Mouse (Mus musculus): Measurements from ENCODE around the gene Gm3415.
"Not testable (repeated sequence)": the region's sequence is repeated elsewhere in the genome, so short reads cannot be mapped to it uniquely, and the experiment has no call there.

DNA sequence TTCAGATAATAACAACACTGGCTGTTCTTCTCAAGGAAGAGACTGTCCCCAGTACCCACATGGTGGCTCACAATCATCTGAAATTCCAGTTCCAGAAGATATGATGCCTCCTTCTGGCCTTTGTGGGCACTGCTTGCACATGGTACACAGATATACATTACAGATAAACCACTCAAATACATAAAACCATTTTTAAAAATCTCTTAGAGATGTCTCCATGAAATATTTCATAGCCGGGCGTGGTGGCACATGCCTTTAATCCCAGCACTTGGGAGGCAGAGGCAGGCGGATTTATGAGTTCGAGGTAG is 16.8 kb downstream of the Gm3415 start:
- TF ChIP-seq POLR2A (IDR thresholded peaks at IDR 0.05; ENCODE audit: borderline replicate concordance, insufficient read depth, low read length); CTCF (IDR thresholded peaks at IDR 0.05; ENCODE audit: borderline replicate concordance, insufficient read depth, low read depth, low read length): not testable (repeated sequence)

All from cerebellum, adult 2 months (tissue).